Mouse (Mus musculus) midbrain, embryonic 16.5 days (tissue): ENCODE results near the gene Fam118b. TPM values are rescaled to one million over a fixed set of nuclear protein-coding genes. Genes with fewer than 3 reads are reported as not detected.
A peak's percentile ranks its signal among the peaks of the same experiment; 100 is the strongest.

Source experiments
- ATAC-seq: fragments of 200-750 bp; cut with Nextera tagmentation; 2 replicates; pipeline ENCODE4 v1.8.0; 2017; ENCODE audit warnings: moderate TSS enrichment
- H3K27ac ChIP-seq: fragments of 300-500 bp; sonication (generic); 2 replicates; pipeline ENCODE4 v1.5.1; 2014; ENCODE audit warnings: mild to moderate bottlenecking, low read length, mixed read lengths
- H3K27me3 ChIP-seq: fragments of 300-500 bp; sonication (generic); 2 replicates; pipeline ENCODE4 v1.6.1; 2014; ENCODE audit warnings: low read depth, low read length, mixed read lengths; ENCODE audit not compliant: control insufficient read depth, insufficient read depth
- H3K36me3 ChIP-seq: fragments of 300-500 bp; sonication (generic); 2 replicates; pipeline ENCODE4 v1.6.1; 2014; ENCODE audit warnings: mild to moderate bottlenecking, low read length, moderate library complexity, mixed read lengths; ENCODE audit not compliant: control insufficient read depth, insufficient read depth
- H3K4me1 ChIP-seq: fragments of 300-500 bp; sonication (generic); 2 replicates; pipeline ENCODE4 v1.6.1; 2014; ENCODE audit warnings: mild to moderate bottlenecking, low read length, mixed read lengths; ENCODE audit not compliant: control insufficient read depth, insufficient read depth
- H3K4me2 ChIP-seq: fragments of 300-500 bp; sonication (generic); 2 replicates; pipeline ENCODE4 v1.6.1; 2014; ENCODE audit warnings: mild to moderate bottlenecking, low read length, mixed read lengths
- H3K4me3 ChIP-seq: fragments of 300-500 bp; sonication (generic); 2 replicates; pipeline ENCODE4 v1.5.1; 2014; ENCODE audit warnings: low read depth, mild to moderate bottlenecking, low read length, moderate library complexity, mixed read lengths
- H3K9ac ChIP-seq: fragments of 300-500 bp; sonication (generic); 2 replicates; pipeline ENCODE4 v1.6.1; 2014; ENCODE audit warnings: low read depth, low read length, mixed read lengths
- H3K9me3 ChIP-seq: fragments of 300-500 bp; sonication (generic); replicated peaks from 2 replicates; pipeline ENCODE4 v1.6.1; 2014; ENCODE audit warnings: mild to moderate bottlenecking, low read length, mixed read lengths; ENCODE audit not compliant: control insufficient read depth, poor library complexity, severe bottlenecking
- WGBS: fragments of 180-500 bp; shearing (Covaris S2); extraction: QIAGEN DNeasy Blood & Tissue Kit; methylation state at CpG from one replicate; pipeline ENCODE4 v1.1.7; 2014; 5-methylcytosine and 5-hydroxymethylcytosine counted together
- polyA plus RNA-seq: library from polyadenylated mRNA; unstranded; fragments of >200 nt; fragmentation: Nextera tagmentation; extraction: Ambion mirVana; gene quantifications from 2 replicates; pipeline ENCODE4 v1.2.1, GENCODE M21; 2015

Fam118b gene
- polyA plus RNA-seq, 1 experiment from 2014 or later: 59.1 TPM

DNA sequence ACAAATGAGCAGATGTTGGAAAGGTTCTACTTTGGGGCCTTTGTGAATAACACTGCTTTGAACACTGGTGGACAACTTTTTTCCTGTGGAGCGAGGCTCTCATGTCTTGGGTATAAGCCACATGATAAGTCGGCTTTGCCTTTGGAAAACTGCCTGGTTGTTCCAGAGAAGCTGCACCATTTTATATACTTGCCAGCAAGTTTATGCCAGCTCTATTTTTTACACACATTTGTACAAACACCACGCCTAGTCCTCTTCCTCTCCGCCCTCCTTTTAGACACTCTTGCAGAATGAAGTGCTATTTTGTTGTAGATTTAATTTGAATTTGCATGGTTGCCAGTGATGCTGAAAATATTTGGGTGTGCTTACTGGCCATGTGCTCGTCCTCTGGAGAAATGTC, 25.9 kb upstream of the Fam118b start:
- Histone ChIP-seq H3K4me3 (no peak overlapping the region), H3K27me3 (no peaks in the 10 kb centered on the region), H3K4me1 (no peaks in the 10 kb centered on the region), H3K36me3 (no peaks in the 10 kb centered on the region), H3K4me2 (no peak overlapping the region), H3K9ac (no peak overlapping the region), H3K9me3 (peaks cover 3% of the 10 kb centered on the region; the same call in 1 of the 2 replicates), H3K27ac (no peak overlapping the region)
- ATAC-seq: no peak
- 82% methylated on average over 5 of the region's 5 CpGs for WGBS

DNA sequence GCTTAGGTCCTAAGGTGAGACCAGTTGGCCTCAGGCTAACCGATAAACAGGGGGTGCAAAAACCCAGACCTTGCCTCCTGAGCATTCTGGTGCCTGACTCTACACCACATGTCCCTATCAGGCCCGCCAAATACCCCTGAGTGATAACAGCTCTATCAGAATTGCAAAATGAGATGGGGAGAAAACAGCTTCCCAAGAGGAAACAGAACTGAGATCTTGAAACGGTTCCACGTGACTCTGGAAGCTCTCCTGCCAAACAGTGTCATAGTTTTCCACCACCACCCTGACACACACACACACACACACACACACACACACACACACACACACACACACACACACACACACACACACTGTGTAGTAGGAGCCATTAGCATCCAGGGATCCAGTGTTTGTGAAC, 23.3 kb upstream of the Fam118b start:
- no peaks in the 10 kb centered on the region for H3K9me3 ChIP-seq
- no peak overlapping the region for H3K4me2 ChIP-seq
- no peak overlapping the region for H3K9ac ChIP-seq
- WGBS: 80% methylated on average over 4 of the region's 4 CpGs
- H3K27ac ChIP-seq: no peak overlapping the region
- H3K4me1 ChIP-seq: no peaks in the 10 kb centered on the region
- ATAC-seq: no peak
- H3K27me3 ChIP-seq: no peaks in the 10 kb centered on the region
- no peak overlapping the region for H3K4me3 ChIP-seq
- no peaks in the 10 kb centered on the region for H3K36me3 ChIP-seq

DNA sequence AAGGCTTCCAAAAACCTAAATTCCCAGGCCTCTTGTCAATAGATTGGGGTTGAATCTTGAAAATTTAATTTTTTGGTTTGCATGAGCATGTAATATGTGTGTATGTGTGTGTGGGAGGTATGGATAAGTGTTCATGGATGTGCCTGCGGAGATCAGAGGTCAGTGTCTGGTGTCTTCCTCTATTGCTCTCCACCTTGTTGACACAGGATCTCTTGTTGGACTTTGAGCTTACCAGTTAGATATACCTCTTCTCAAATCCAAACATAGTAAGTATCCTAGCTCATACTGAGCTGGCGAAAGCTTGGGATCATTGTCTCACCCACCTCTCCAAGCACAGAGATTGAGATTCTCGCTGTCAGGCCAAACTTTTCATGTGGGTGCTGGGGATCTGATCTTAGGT, 22.8 kb upstream of the Fam118b start:
- H3K4me2 ChIP-seq: no peak overlapping the region
- H3K9ac ChIP-seq: no peak overlapping the region
- no peaks in the 10 kb centered on the region for H3K4me1 ChIP-seq
- H3K4me3 ChIP-seq: no peak overlapping the region
- ATAC-seq: no peak
- H3K36me3 ChIP-seq: no peaks in the 10 kb centered on the region
- no peaks in the 10 kb centered on the region for H3K27me3 ChIP-seq
- H3K9me3 ChIP-seq: no peaks in the 10 kb centered on the region
- 95% methylated on average over 3 of the region's 3 CpGs for WGBS
- no peak overlapping the region for H3K27ac ChIP-seq

DNA sequence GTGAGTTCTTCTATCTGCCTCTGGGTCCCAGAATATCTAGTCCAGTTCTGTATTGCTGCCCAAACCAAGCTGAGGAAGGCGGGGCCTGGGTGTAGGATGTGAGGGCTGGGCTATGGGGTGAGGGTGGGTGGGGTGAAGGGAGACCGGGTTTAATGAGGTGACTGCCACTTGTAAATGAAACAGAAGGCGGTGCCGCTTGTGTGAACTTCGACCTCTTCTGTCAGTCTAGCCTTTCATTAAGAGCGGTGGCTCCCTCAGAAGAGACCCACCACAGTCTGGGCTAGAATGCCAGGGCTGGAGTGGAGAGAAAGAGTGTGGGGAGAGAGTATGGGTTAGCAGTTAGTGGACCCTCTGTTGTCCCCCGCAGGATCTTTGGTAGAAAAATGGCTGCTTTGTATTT, 22.4 kb upstream of the Fam118b start:
- H3K27me3 ChIP-seq: no peaks in the 10 kb centered on the region
- 25% methylated on average over 7 of the region's 7 CpGs for WGBS

DNA sequence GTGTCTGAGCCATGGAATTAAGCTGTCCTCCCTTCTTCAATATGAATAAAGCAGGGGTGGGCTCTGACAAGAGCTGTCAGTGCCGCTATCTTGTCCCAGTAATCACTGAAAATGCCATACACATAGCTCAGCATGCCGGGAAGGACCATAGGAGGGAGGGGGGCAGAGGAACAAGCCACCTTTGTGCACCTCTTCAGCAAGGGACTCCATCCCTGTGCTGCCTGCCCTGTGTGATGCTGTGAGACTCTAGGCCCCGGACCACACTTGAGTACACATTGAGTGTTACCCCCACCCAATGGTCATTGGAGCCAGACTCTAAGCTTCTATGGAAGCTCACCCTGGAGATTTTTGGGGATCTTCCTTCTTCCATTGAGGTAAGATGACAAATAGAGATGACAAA, 18.7 kb upstream of the Fam118b start:
- no peak for ATAC-seq
- H3K9me3 ChIP-seq: no peaks in the 10 kb centered on the region
- H3K27me3 ChIP-seq: no peaks in the 10 kb centered on the region
- 72% methylated on average over 3 of the region's 3 CpGs for WGBS
- no peak overlapping the region for H3K4me3 ChIP-seq
- H3K36me3 ChIP-seq: no peaks in the 10 kb centered on the region
- no peaks in the 10 kb centered on the region for H3K4me1 ChIP-seq
- no peak overlapping the region for H3K9ac ChIP-seq
- no peak overlapping the region for H3K4me2 ChIP-seq
- no peak overlapping the region for H3K27ac ChIP-seq

More for the DNA sequence above, 22.4 kb upstream of the Fam118b start:
- Histone ChIP-seq H3K9ac (no peak overlapping the region), H3K9me3 (no peaks in the 10 kb centered on the region), H3K27ac (no peak overlapping the region), H3K4me2 (no peak overlapping the region), H3K4me1 (no peaks in the 10 kb centered on the region), H3K4me3 (no peak overlapping the region), H3K36me3 (no peaks in the 10 kb centered on the region)
- ATAC-seq: no peak

DNA sequence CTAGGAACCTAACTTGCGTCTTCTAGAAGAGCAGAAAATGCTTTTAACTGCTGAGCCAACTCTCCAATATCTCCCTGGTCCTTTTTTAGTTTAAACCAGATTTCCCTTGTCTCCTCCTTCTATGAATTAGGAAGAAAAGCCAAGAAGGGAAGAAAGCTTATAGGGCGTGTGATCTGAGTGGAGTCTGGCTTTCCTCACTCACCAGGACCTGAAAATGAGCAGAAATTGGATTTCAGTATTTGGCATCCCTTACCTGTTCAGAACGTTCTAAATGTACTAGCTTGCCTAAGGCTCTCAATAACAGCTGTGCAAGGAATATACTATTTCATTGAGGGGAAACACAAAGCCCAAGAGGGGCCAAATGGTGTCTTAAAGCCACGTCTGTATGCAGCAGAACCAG, 16.7 kb upstream of the Fam118b start:
- no peak overlapping the region for H3K4me3 ChIP-seq
- no peaks in the 10 kb centered on the region for H3K27me3 ChIP-seq
- no peak overlapping the region for H3K27ac ChIP-seq
- no peak for ATAC-seq
- 91% methylated on average over 4 of the region's 4 CpGs for WGBS
- H3K4me2 ChIP-seq: no peak overlapping the region
- no peak overlapping the region for H3K9ac ChIP-seq
- H3K4me1 ChIP-seq: no peaks in the 10 kb centered on the region
- H3K9me3 ChIP-seq: no peaks in the 10 kb centered on the region
- H3K36me3 ChIP-seq: no peaks in the 10 kb centered on the region

DNA sequence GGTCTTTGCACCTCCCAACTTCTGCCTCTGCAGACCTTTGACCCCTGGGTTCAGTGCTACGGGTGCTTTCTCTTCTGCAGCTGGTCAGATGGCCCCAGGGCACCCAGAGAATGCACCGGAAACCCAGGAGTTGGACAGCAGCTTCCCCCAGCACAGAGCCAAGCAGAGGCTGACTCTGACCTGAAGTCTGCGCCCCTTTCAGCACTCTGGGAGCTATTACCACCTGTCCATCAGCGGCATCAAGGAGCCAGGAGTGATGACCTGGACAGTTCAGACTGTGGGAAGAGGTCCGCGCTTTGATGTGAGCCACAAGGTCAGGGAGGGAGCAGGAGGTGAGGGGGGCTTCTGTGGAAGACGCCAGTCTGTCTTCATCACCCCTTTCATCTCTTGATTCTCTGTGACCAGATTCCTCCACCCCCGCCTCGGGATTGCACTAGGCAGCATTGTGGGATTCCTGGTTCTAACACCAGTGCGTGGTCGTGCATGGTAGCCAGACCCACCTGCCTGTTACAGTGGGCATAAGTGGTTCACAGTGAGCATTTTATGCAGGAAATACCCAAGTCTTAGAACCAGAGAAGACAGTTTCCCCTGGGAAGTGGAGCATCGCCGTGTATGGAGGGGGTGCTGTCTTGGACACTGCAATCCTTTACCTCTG, 15.9 kb upstream of the Fam118b start:
- H3K27me3 ChIP-seq: no peaks in the 10 kb centered on the region
- 0 out of 2 replicates have a peak, but pooled peaks have one; percentile 19 for ATAC-seq
- H3K4me3 ChIP-seq: no peak overlapping the region
- H3K9me3 ChIP-seq: no peaks in the 10 kb centered on the region
- no peak overlapping the region for H3K4me2 ChIP-seq
- 57% methylated on average over 13 of the region's 13 CpGs for WGBS
- H3K9ac ChIP-seq: no peak overlapping the region; the same call in 1 of the 2 replicates
- no peak overlapping the region for H3K27ac ChIP-seq
- H3K36me3 ChIP-seq: no peaks in the 10 kb centered on the region
- no peaks in the 10 kb centered on the region for H3K4me1 ChIP-seq

DNA sequence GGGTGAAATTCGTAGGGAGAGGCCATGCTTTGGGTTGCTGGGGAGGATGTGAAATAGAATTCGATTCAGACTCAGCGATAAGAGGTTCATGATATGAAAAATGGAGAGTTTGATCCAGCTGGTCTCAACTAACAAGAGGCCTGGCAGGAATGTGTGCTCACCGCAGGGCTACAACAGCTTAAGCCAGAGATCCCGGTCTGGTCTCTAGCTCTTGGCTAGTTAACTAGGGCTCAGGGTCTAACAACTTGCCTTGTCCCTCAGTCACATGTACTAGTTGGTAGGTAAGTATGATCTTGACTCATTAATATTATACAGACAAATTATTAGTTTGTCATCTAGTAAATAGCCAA, 15.2 kb upstream of the Fam118b start:
- Histone ChIP-seq H3K9ac (no peak overlapping the region), H3K27ac (no peak overlapping the region), H3K27me3 (no peaks in the 10 kb centered on the region), H3K4me3 (no peak overlapping the region), H3K36me3 (no peaks in the 10 kb centered on the region), H3K4me1 (no peaks in the 10 kb centered on the region), H3K9me3 (no peaks in the 10 kb centered on the region), H3K4me2 (no peak overlapping the region)
- 0 out of 2 replicates have a peak, but pooled peaks have one; percentile 41 for ATAC-seq
- 61% methylated on average over 5 of the region's 5 CpGs for WGBS

DNA sequence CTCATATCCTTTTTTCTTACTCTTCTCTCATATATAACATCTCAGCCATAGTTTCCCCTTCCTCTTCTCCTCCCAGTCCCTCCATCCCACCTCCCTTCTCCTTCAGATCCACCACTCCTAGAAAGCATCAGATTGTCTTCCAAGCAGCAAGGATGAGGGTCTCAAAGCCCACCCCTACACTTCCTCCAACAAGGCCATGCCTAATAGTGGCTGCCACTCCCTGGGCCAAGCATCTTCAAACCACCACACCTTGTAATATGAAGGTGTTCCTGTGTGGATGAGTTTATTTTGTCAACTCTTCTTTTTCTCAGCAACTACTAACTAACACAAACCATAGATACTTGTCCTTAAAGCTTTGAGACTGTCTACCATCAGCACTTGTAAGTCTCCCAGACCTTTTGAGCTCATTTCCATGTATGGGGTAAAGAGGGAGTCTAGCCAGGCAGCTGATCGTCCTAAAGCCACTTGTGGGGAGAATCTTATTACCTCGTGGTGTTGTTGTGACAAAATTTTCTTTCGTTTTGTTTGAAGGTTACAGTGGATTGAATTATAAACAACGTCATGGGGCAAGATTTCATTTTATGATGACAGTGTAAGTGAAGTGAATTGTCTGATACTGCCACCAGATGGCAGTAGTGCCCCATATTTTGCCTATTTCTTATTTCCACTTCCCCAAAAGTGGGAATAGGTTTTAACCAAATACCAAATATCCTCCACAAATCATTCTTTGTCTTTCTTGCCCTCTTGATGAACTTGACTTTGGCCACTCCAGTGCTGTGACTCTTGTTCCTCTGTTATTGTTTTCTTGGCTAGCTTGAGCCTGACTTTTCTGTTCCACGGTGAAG, 14.6 kb upstream of the Fam118b start:
- WGBS: 19% methylated on average over 5 of the region's 5 CpGs

More for the DNA sequence above, 14.6 kb upstream of the Fam118b start:
- peak; percentile 59 for ATAC-seq
- Histone ChIP-seq H3K4me3 (no peak overlapping the region), H3K4me2 (no peak overlapping the region), H3K4me1 (no peaks in the 10 kb centered on the region), H3K36me3 (no peaks in the 10 kb centered on the region), H3K9me3 (no peaks in the 10 kb centered on the region), H3K9ac (no peak overlapping the region), H3K27me3 (no peaks in the 10 kb centered on the region), H3K27ac (no peak overlapping the region)
